Mouse (Mus musculus): ENCODE results near the gene Pla2g4c. TPM values are rescaled to one million over a fixed set of nuclear protein-coding genes. Genes with fewer than 3 reads are reported as not detected.
"Not testable (repeated sequence)": the region's sequence is repeated elsewhere in the genome, so short reads cannot be mapped to it uniquely, and the experiment has no call there.

The Pla2g4c gene
- 0.12 and 0.43 TPM in 2 replicates for total RNA-seq (2021)
- long read RNA-seq, partial matches to known transcripts, result 0 of 1 reads
- long read RNA-seq, other reads (novel, unspliced or antisense), result 1 of 1 reads

DNA sequence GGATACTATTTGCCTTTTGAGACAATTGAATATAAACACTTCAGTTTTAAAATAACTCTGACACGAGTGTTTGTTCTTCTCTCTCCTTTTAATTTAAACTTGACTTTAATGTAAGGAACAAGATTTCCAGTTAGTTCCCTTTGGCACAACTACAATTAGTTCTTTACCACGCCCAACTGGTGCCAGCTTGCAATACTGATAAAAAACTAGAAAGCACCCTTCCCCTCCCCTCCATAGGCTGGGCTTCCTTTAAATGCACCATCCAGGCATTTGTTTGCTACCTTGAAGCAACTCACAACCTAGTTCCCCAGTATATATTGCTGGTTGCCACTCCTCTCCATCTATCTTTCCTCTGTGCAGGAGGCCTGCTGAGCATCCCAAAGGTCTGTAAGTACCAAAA is at the start of gene Pla2g4c:
Pla2g4c (plus strand) TSS at position 340 of the 400 bp plus-strand sequence.
- DNase-seq, result no peak

DNA sequence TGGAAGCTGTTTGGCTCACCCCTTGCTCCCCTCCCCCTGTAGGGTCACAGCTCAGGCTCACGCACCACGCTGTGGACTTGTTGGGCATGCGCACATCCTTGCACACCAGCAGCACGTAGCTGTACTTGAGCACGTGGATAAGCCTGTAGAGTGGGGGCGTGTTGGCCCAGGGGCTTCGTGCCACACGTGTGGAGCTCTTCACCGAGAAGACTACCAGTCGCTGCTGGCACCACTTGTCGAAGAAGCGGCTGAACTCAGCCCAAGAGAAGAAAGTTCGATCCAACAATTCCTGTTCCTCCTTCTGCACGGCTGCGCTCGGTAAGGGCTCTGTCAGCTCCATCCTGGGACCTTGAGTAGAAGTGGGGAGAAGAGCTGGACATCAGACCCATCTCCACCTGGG is 47.4 kb upstream of the Pla2g4c start, which contains the start of gene Lig1:
Lig1 (plus strand) TSS at position 203 of the 400 bp plus-strand sequence.
- DNase-seq, result no peak

DNA sequence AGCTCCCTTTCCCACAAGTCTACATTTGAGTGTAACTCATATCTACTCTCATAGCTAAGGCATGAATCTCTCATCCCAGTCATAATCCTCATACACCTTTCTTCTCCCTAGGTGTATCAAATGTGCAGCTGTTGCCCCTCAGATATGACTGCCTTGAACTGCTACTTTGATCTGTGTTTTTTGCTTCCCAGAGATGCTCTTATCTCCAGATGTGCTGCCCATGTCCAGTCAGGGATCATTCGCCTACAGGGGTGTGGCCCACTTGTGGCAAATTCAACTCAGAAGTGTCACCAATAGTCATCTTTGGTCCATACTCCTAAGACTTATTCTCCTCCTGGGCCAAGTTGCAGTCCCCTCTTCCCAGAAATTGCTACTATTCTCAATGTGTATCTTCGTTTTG is 46.6 kb upstream of the Pla2g4c start:
- no peak for DNase-seq

DNA sequence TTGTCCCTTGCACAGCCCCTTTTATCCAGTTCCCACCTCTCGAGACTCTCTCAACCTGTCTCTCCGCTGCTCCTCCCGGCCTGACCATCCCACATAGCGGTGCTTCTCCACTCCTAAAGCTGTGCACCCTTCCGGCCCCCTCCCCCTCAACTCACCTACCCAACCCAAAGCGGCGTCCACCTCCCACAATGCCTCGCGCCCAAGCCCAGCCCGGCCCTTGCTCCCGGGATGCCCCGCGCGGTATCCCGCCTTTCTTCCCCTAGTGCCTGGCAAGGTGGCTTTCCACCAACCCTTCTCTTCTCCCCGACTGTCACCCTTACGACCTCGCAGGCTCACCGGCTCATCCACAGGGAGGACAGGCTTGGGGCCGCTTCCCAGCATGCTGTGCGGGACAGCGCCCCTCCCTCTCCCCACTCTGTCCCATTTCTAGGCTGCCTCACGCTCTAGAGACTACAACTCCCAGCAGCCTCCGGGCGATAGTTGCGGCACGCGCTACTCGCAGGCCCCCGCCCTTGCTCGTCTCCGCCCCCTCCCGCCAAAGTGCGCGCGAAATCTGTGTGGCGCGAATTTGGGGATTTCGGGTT is 46.1 kb upstream of the Pla2g4c start, which contains the start of gene Zswim9:
Zswim9 (minus strand) TSS at position 414 of the 584 bp plus-strand sequence.
- peak; percentile 90 for DNase-seq

DNA sequence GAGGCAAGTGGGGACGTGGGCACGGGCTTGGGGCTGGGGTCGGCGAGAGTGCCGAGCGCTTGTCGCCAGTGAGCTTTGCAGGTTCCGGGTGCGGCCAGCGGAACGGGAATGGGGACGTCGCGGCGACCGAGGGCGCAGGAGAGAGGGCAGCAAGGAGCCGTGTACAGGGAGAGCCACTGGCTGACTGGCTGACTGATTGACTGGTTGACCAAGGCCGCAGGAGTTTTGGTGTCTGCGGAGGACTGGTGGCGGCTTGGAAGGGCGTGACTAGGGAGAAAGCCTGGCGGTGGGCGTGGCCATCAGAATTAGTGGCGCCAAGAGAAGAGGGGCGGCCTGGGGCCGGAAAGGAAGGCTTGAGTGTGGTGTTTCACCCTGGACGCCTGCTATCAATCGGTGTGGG is 45.5 kb upstream of the Pla2g4c start:
- not testable (repeated sequence) for DNase-seq

DNA sequence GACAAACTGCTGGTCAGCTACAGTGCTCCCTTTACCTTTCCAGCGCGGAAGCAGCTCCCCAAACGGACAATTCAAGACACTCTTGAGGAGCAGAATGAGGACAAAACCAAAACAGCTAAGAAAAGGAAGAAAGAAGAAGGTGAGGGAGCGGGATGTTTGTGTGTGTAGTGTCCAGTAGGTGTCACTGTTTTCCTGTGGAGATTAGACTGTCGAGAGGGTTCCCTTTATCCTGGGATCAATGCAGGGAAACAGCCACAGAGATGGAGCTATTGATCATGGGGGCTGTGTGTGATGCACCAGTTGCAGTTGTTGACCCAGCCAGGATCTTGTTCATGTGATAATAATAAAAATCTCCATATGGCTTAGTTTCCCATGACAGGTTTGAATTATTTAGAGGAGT is 35.8 kb upstream of the Pla2g4c start:
- no peak for DNase-seq

DNA sequence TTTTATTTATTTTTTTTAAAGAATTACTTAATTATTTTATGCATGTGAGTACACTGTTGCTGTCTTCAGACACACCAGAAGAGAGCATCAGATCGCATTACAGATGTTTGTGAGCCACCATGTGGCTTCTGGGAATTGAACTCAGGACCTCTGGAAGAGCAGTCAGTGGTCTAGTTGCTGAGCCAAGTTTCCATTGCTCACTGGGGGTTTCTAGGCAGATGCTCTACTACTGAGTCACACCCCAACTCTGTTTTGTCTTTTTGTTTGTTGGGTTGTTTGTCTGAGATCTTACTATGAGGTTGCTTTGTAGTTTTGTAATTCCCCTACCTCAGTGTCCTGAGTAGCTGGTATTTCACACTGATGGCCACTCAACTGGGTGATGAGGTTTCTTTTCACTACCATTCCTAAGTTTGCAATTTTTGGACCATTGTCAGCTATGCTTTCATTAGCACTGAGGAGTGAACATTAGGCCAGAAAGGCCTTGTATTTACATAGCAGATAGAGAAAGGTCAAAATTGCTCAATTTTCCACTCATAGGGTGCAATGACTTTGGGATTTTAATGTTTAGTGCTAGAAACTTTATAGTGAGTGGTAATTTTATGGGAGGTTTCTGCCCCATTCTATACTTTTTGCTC is 34.3 kb upstream of the Pla2g4c start:
- DNase-seq, result no peak

DNA sequence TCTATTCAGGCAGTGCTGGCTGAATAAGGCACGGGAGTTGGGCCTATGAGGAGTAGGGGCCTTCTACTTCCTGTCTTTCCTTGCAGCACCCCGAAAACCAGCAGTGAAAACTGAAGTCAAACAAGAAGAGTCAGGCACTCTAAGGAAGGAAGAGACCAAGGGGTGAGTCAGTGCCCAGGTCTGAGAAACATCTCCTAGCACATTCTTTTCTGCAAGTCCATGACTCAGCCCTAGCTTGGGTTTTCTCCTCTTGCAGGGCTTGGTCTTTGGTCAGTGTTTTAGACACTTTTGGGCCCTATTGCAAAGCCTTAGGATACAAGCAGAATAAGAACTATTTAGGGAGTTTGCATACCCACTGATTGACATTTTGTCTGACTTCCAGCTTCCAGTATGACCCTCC is 33.1 kb upstream of the Pla2g4c start:
- DNase-seq, result no peak

DNA sequence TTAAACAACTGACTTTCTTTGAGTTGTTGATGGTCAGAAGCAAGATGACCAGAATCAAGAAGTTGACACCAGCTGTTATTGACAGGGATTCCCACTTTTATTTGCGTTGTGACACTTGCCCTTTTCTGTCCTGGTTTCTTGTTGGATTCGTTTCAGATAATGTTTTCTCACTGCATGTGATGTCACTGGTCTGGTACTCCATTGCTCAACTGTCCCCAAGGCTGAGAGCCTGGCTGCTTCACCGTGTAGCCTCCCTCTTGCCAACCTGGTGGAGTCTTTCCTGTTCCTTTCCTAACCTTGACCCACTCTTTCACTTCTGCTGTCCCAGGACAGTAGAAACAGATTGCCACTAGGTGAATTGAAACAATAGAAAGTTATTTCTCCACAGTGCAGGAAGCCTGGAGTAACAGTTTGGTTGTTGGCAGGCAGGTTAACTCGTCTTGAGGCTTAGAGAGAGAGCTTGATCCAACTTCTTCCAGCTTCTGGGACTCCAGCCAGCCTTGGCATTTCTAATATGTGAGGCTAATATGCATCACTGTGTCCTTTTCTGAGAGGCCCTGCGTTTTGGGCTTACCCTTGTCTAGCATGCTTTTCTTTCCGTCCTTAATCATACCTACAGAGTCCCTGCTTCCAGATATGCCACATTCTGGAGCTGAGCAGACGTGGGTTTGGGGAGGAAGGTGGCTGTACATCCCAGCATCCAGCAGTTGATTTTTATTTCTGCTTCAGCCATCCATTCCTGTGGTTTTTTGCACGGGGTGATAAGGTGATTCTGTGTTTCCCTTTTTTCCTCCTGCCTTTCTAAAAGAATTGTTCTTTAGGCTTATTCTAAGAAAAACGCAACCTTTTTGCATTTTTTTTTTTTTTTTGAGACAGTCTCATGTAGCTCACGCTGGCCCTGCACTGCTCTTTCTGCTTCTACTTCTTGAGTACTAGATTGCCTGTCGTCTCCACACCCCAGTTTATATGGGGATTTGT is 30.3 kb upstream of the Pla2g4c start:
- peak; percentile 44 for DNase-seq

DNA sequence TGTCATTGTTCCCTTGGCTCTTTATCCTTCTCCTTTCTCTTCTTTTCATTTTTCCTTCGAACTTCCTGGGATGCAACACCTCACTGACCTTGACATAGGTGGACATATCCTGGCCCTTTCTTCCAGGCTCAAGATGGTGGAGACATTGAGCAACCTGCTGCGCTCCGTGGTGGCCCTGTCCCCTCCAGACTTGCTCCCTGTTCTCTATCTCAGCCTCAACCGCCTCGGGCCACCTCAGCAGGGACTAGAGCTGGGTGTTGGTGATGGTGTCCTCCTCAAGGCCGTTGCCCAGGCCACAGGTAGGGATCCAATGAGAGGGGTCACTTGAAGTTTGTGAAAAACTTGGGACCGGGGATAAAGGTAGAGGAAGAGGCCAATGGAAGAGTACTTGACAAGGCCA is 29.2 kb upstream of the Pla2g4c start:
- no peak for DNase-seq

DNA sequence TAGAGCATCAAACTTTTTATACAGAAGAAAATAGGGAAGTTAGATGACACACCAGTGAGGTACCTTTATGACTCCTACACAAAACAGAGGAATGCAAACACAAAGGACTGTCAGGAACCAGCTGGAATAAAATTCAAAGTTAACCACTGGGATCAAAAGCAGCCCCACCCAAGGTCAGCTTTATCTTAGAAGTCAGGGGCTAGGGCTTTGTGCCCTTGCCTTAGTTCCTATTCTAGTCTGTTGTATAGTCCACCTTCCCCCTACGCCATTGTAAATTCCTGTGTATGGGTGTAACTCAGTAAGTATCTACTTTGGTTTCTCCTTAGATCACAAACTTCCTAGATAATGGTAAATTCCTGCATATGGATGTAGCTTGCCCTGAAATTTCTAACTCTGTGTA is 26.8 kb upstream of the Pla2g4c start:
- DNase-seq, result no peak

DNA sequence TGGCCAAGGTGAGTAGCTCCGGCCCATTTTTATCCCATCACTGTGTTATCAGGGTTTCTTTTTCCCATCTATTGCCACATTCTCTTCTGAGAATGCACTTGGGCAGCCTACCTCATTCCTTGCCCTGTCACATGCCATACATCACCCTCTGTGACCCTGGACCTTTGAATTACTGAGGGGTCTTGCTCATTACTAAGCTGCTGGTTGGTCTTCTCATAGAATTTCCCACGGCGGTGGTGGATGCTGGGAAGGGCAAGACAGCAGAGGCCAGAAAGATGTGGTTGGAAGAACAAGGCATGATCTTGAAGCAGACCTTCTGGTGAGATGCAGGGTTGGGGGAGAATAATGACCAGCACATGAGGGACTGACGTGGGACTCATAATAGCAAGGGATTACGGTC is 25.6 kb upstream of the Pla2g4c start:
- no peak for DNase-seq

DNA sequence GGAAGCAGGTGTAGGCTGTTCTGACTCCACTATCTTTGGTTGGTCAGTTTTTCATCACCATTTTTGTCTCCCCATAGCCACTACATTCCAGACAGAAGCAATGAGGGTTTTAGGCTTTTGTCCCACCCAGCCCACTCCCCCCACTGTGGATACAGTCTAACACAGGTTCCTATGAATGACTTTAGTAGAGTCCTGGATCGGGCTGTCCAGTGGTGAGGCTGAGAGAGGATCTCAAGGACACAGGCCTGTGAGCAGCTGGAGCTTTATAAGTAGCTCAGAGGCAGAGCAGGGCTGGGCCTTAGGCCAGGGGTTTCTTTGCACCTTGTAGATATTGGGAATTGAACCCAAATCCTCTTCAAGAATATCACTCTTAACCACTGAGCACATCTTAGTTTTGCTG is 22.8 kb upstream of the Pla2g4c start:
- DNase-seq, result no peak

DNA sequence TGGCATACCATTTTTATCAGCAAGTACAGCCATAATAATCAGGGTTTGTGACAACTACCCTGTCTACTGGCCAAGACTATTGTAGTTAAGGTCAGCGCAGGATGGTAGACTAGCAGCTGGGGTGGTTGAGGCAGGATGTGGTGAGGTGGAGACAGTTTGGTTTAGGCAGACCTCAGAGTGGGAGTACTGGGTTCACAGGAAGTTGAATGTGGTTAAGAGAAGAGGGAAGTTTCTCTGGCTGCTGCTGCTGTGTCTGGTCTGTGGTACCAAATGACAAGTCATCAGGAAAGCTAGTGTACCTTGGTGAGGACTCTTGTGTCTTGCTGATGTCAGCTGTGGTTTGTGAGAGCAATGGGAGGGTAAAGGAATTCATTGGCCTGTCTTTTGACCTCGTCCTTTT is 21.7 kb upstream of the Pla2g4c start:
- DNase-seq, result no peak

DNA sequence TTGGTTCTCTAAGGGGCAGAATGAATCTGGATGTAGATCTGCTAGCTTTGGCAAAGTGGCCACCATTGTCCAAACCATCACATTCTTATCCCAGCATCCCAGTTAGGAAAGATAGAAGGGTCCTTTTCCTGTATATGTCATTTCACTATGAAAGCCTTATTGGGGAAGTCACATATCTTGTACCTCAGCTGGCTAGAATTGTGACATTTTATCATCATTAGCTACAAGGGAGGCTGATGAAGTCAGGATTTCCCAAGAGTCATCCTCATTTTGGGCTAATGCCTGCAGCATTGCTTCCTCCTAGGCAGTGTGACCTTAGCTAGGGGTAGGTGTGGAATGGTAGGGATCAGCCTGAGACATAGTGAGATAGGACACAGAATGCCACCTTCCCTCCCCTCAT is 21.1 kb upstream of the Pla2g4c start:
- no peak for DNase-seq

DNA sequence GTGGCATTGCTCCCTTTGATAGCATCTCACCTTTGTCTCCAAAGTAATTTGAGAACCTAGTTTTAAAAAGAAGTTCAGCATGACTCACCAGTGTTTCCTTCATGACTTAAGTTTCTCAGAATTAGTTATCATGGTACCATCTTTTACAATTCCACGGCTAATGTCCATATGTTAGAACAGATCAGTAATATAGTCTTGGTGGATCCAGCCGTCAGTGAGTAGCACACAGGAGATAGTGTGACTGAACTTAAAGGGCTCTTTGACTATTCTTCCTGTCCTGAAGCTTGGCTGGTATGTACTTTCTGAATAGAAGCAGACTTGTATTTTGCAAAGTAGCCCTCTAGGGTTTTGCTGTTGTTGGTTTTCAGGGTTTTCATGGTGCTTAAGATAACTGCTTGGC is 15.0 kb upstream of the Pla2g4c start:
- DNase-seq, result no peak

DNA sequence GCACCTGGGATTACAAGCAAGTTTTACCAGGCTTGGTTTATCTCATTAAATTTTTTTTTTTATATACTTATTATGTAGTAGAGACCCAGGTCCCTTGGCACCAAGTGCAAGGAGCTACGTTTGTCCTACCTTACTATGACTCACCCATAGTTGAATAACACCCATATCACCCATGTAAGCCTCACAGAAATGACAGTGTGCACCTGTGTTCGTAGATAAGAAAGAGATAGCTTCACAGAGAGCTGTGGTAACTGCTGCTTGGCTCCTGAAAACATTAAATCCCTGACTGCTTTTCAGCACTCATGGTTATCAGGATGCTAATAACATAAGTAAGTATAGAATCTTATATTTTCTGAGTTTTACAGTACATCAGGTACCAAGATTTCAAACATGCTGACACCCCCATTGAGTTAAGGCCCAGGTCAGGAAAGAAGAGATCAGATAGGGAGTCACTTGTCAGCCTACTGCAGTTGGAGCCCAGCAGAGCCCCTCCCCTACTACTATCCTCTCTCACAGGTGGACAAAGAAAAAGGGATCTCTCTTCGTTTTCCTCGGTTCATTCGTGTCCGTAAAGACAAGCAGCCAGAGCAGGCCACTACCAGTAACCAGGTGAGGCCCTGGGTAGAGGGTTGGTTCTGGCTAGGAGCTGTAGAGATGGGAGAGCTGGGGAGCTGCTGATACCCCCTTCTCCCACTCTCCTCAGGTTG is 13.8 kb upstream of the Pla2g4c start:
- DNase-seq, result no peak

DNA sequence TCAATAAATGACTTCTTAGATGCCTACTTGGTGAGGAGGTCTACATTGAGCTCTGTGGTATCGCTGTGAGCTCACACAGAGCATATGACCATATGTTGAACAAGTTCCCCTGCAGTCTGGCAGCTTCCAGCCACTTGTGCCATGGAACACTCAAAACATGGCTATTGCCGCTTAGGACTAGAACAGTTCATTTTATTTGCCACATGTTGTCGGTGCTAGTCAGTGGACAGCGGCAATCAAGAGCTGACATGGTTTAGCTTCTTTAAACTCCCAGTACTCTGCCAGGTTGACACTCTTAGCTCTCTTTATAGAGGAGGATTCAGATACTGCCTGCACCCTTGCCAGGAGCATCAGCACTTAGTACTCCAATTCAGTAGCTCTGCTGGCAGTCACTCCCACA is 13.1 kb upstream of the Pla2g4c start:
- no peak for DNase-seq

DNA sequence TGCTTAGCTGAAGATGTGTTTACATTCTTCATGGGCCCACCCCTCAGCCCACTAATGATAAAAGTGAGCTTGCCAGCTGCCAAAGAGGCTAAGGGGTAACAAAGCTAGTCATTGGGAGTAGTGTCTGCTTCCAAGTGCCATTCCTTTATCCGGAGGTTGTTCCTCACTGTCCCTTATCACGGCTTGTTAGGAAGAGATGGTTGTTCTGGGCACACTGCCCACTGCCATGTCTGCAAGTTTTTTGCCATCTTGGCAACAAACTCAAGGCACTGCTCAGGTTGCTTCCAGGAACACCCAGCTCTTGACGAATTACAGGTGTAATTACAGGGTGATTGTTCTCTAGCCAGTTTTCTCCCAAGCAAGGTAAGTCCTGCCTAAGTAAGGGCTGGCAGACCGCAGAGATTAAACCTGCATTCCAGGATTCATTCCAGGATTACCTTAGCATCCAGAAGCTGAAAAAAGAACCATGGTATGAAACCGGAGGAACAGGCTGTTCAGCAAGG is 10.3 kb upstream of the Pla2g4c start:
- DNase-seq, result no peak

DNA sequence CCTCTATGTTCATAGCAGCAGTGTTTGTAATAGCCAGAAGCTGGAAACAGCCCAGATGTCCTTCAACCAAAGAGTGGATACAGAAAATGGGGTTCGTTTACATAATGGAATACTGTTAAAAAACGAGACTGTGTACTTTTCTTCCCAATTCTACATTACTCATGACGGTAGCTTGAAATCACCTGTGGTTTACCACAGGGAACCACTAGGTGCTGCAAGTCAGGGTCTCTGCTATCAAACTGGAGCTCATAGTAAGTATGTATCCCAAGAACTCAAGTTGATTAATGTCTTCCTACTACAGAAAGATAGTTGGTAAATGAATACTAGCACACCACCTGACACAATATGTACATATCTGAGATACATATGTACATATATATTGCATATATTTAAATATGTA is 3.0 kb upstream of the Pla2g4c start:
- DNase-seq, result no peak

DNA sequence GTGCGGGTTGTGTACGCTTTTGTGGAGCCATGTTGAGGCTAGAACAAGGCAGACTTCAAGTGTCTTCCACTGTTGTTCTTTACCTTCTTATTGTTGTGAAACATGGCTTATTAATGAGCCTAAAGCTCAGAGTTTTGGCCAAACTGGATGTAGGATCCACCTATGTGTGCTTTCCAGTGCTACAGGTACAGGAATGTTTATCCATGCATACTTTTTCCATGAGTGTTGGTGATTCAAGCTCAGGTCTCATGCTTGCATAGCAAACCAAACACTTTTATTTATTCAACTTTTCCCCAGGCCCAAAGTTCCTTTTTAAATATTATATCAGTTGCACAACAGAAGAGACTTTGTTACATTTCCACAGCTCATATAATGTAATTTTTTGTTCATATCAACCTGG is 6.1 kb downstream of the Pla2g4c start:
- no peak for DNase-seq

DNA sequence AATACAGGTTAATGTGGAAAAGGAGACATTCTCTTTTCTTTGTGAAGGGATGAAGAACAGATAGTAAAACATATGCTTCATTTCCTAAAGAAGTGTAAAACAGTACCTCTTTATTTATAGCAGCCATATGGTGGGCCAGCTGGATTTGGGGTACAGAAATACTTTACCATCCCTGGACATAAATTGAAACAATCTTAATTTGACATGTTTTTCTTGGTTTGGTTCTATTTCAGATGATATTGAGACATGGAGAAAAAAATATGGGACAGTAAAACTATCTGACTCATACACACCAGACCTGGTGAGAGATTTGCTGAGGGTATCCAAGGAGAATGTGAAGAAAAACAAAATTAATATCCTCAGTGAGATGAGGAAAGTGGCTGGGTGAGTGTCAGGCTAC is 31.5 kb downstream of the Pla2g4c start:
- DNase-seq, result no peak

Data from adrenal gland, postnatal 25 days (tissue).